Mouse (Mus musculus) G1E (cell line): Measurements from ENCODE around the gene Ly6g6c.

Source experiments
- CTCF ChIP-seq: IDR thresholded peaks from 2 replicates; pipeline ENCODE4 v1.5.1; 2012; ENCODE audit warnings: low read depth, low read length, inconsistent platforms, mixed read lengths
- GATA1 ChIP-seq: IDR thresholded peaks from 2 replicates; pipeline ENCODE4 v1.6.1; 2012; ENCODE audit warnings: borderline replicate concordance, low read length, inconsistent platforms, mixed read lengths
- GATA2 ChIP-seq: IDR thresholded peaks from 2 replicates; pipeline ENCODE4 v1.6.1; 2012; ENCODE audit warnings: low read depth, low read length, inconsistent platforms, borderline replicate concordance
- POLR2AphosphoS5 ChIP-seq: IDR thresholded peaks from 2 replicates; pipeline ENCODE4 v1.6.1; 2012; ENCODE audit warnings: low read depth, low read length, inconsistent platforms; ENCODE audit not compliant: insufficient replicate concordance
- TAL1 ChIP-seq: conservative IDR thresholded peaks from 2 replicates; pipeline ENCODE4 v1.6.1; 2012; ENCODE audit warnings: low read depth, low read length, inconsistent platforms, mixed read lengths

- TF ChIP-seq CTCF (no peak), GATA1 (no peak), TAL1 (no peak), POLR2AphosphoS5 (no peak), GATA2 (no peak)
Observed at GRCm38 (mm10) chr17:35105740-35106389, 40.7 kb downstream of the Ly6g6c start.
